Mouse (Mus musculus) c-Kit-positive CD71-negative TER-119-negative erythroid progenitor cells, embryonic 14.5 days (primary cell): ENCODE results near the gene Slc35b2.

ENCODE experiments used
- DNase-seq: peaks from one replicate; pipeline ENCODE4 v3.0.0-alpha.2; 2013; ENCODE audit warnings: low read depth

The Slc35b2 gene

DNA sequence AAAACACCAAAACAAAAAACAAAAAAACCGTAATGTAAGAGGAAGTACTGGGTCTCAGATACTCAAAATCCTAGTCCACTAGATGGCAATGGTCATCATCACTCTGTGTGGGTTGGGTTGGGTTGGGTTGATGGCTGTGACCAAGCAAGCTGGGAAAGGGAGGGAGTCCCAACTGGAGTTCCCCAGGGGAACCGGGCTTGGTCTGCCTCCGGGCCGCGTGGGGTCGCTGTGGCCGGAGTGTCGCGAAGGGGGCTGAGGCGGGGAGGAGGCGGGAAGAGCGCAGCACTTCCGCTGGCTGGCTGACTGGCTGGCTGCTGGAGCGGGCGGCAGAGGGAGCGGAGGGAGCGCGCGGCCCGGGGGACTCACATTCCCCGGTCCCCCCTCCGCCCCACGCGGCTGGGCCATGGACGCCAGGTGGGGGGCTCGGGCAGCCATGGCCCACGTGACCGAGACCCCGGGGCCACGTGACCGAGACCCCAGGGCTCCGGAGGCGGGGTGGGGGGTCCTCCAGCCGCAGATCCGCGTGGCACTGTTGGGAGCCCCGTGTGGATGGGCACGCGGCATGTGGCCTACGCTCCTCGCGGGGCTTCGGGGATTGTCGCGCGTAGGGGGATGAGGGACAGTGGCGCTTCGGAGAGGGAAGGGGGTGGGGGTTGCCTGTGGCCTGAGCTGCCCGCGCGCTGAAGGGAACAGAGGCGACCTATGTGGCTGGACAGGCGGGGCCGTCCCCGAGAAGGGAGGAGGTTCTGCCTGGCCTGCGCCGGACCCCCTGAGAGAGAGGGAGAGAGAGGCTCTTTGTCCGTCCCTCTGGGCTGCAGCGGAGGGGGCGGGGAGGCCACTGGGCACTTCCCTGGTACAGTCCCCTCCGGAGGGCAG, at the start of gene Slc35b2:
Gene Slc35b2 (plus strand): TSS at position 220 of the 876 bp plus-strand sequence.
- DNase-seq = peak; percentile 74

DNA sequence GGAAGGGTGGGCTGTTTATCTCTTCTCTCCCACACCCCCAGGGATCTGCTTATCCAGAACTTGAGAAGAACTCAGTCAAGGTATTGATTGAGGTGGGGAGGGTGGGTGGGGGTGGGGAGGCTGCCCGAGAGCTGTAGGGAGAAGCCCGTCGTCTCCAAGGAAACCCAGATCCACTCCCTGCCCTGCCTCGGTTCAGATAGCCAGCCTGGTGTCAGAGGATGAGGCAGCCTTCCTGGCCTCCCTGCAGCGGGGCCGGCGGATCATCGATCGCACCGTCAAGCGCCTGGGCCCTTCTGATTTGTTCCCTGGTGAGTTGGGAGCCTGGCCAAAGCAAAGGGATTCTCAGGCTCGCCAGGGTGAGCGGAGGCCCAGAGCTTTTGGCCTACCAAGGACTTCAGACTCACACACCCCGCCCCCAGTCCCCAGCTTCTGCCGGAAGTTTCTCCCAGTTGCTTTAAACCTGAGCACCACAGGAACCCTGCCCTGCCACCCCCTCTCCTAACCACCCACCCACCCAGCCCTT, 48.4 kb upstream of the Slc35b2 start:
- DNase-seq = no peak

DNA sequence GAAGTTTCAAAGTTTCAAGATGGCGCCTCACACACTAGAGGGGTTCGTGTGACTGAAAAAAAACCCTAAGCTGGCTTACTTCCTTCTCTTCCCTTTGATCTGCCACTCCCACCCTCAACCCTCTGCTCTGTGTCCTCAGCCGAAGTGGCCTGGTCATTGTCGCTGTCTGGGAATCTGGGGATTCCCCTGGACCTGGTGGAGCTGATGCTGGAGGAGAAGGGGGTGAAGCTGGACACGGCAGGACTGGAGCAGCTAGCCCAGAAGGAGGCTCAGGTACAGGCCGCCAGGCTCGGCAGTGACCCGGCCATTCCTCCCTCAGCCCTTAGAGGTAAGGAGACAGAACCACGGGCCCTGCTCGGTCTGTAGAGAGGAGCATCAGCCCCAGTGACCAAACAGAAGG, 47.9 kb upstream of the Slc35b2 start:
- no peak for DNase-seq

GRCm38 (mm10) chr17:45516488-45516887, 47.2 kb upstream of the Slc35b2 start:
- DNase-seq = peak; percentile 68

DNA sequence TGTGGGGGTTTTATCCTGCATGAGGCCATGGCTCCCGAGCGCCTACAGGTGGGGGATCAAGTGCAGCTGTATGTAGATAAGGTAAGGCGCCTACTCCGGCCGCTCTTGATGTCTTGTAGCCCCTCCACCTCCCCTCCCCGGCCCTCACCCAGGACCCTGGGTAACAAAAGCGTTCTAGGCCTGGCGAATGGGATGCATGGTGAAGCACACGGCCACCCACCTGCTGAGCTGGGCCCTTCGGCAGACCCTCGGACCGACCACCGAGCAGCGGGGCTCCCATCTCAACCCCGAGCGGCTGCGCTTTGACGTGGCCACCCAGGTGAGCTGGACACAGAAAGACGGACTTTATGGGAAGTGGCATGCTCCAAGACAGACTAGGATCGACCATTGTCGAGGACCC, 46.5 kb upstream of the Slc35b2 start:
- DNase-seq = no peak

DNA sequence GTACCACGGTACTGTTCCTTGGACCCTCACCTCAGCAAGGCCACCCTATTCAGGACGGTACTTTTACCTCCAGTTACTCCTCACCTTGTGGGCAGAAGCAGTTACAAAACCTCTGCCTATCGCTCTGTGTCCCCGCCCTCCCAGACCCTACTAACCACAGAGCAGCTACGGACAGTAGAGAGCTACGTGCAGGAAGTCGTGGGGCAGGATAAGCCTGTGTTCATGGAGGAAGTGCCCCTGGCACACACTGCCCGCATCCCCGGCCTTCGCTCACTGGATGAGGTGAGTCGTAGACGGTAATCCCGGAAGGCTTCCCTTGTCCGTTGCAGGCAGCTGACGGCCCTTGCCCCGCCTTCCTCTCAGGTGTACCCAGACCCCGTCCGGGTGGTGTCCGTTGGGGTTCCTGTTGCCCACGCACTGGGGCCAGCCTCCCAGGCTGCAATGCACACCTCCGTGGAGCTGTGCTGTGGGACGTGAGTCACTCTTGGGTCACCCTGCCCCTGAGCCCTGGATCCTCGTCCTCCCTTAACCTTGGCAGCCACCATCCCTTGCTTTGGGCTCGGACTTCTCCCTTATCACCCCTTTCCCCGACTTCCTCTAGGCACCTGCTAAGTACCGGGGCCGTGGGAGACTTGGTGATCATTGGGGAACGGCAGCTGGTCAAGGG, 46.0 kb upstream of the Slc35b2 start:
- DNase-seq = no peak

DNA sequence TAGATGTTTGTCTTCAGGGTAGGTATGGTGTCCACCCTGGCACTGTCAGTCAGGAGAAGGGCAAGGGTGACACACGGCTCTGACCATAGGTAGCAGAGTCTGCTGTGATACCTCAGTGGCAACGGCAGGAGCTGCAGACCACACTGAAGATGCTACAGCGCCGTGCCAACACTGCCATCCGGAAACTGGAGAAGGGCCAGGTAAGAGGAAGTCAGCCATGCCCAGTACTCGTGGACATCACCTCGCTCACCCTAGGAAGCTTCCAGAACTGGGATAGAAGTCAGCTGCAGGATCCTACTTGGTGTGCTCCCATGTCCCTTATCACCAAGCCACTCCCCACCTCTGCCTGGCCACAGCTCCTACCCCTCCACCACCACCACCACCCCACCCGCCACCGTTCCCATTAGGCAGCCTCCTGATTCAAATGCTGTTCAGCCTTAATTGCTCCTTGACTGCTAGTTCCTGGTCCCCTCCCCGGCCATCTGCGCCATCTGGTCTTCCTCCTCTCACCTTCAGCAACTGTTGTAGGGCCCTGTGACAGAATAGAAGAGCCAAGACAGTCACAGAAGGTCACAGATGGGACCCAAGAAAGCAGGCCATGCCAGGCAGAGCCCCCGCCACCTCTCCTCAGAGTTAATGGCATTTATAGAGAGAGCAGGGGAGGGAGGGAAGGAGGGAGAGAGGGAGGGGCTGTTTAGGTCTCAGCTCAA, 44.8 kb upstream of the Slc35b2 start:
- no peak for DNase-seq

DNA sequence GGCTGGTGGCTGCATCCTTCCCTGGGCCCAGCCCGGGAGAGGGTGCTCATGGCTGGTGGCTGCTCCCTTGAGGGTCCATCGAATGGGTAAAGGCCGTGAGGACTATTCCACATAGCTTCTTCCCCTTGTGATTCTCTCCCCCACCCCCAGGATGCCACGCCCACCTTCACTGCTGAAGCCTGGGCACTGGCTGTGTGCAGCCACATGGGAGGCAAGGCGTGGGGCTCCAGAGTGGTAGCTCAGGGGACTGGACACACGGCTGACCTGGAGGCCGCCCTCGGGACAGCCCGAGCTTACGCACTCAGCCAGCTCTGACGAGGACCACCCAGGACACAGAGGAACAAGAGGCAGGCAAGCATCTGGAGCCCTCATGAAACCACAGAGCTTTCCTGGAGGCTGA, 43.5 kb upstream of the Slc35b2 start:
- no peak for DNase-seq

DNA sequence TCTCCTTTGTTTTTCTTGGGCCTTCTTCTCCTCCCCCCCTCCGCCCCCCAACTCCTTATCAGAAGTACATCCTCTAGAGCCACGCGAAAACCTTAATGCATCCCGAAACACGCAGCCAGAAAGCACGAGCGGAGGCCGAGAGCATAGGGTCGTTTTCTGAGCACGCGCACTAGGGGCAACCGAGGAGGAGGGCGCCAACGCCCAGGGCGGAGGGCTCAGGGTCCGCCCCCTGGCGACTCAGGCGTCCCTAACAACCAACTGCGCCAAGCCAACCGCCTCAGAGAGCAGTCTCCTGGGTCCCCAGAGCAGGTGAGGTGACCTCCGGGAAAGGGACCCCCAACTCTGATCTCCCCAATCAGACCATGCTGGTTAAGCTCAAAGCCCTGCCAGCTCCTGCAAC, 40.4 kb upstream of the Slc35b2 start, which contains the start of gene Tcte1:
Gene Tcte1 (plus strand): TSS at position 172 of the 400 bp plus-strand sequence.
- DNase-seq = no peak

DNA sequence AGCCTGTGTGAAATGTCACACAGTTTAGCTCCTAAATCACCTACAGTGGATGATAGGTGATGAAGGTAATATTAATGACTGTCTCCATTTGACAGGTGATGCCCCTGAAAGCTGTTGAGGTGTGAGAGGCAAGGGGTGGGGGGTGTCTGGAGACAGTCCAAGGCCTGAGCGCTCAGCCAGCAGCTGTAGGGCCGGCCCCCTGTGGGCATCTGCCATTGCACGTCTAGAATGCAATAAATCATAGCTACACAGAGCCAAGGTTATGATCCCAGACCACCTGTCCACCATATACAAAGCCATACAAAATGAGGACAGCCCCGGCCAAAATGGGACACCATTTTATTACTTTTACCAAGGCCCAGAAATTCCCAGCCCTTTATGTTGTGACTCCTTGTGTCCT, 38.7 kb upstream of the Slc35b2 start:
- no peak for DNase-seq

GRCm38 (mm10) chr17:45526571-45526970, 37.1 kb upstream of the Slc35b2 start:
- no peak for DNase-seq

GRCm38 (mm10) chr17:45530346-45530782, 33.3 kb upstream of the Slc35b2 start:
- DNase-seq = no peak

- DNase-seq = no peak
Measured at GRCm38 (mm10) chr17:45532896-45533295, 30.8 kb upstream of the Slc35b2 start.

DNA sequence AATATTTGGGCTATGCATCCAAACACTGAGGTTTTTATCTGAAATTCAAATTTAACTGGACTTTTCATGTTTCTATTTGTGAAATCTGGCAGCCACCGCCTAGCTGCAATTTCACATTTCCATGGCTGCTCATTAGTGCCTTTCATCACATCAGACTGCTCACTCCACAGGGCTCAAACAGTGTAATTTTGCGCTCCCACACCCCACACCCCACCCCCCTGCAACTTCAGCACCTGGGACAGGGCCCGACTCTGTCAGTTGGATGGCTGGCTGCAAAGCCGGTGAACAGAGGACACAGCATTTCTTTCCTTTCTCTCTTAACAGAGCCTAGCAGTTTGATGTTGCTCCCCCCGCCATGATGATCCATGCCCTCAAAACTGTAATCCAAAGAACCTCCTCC, 27.4 kb upstream of the Slc35b2 start:
- DNase-seq = no peak

GRCm38 (mm10) chr17:45538394-45538793, 25.3 kb upstream of the Slc35b2 start:
- no peak for DNase-seq

- no peak for DNase-seq
Measured at GRCm38 (mm10) chr17:45539664-45540063, 24.0 kb upstream of the Slc35b2 start.

GRCm38 (mm10) chr17:45542129-45542528, 21.5 kb upstream of the Slc35b2 start:
- DNase-seq = no peak

DNA sequence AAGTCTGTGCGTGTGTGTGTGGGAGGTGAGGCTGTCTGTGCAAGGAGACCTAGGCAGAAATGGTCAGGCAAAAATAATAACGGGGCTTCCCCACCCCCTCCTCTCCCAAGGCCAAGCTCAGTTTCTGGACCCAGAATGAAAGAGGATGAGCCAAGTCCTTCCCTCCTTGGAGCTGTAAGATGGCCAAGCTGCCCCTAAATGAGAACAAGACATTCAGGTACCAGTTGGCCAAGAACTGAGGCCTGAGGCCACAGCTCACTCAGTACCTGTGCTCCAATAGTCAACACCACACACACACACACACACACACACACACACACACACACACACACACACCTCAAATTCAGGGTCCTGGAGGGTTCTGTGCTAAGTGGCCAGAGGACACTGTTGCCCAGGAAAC, 21.0 kb upstream of the Slc35b2 start:
- DNase-seq = no peak

DNA sequence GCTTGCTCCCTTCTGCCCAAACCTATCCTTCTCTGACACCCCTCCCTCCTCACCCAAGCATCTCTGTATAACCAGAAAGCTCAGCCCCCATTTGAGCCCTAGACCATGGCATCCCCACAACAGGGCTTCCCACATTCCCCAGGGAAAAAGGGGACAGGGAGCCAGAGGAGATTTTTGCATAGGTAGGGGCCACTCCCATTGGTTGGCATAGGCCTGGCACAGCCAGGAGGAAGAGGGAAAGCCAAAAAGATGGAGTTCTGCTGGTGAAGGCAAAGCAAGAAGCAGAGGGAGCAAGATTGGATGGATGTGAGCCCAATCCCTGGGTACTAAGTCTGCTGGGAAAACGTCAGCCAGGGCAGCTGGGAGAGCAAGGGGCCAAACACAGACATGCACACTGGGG, 20.6 kb upstream of the Slc35b2 start:
- no peak for DNase-seq

DNA sequence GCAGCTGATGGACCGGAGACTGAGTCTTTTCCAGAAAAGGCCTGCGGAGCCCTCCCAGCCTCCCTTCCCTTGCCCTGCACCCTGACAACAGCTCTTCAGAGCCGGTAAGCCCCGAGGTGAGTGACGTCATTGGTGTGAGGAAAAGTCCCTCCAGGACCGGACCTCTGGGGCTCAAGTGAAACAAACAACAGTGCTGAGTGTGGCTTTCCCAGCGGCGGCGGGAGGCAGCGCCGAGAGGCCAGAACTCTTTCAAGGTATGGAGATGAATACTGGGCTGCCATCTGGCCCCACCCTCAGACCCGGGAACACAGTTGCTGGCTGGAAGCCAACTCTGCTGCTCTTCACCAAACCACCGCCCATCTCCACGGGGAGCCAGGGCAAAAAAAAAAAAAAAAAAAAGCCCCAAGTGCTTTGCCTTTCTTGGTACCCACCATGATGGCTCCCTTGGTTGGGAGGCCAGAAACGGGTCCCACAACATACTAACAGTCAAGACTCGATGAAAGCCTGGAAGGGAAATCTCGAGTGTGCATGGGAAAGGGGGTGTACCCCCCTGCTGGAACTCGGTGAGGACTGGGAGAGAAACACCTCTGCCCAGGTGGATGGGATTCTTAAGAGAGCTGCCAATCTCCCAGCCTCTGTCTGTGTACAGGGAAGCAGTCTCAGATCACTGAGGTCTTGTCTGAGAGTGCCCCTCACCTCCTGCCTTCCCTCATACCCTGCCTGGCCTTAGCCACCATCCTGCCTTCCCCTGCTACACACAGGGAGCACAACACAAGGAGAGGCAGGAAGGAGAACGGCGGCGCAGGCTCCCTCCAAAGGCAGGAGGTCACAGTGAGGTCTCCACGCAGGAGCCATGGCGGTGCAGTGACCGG, 19.4 kb upstream of the Slc35b2 start:
- no peak for DNase-seq

DNA sequence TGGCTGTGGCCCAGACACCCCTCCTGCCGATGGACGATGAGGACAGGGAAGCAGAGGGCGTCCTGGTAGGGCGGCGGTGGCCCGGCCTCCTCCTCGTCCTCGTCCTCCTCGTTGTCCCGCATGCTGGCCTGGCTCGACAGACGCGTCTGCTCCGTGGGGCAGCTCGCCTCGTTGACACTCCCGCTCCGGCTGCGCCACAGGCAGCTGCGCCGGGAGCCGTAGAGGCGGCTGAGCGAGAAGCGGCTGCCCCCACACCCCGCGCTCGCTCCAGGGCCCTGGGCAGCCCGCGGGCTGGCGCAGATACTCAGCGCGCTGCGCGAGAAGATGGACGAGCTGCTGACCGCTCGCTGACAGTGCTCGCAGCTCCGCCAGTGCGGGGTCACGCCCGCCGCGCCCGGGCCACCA, 18.8 kb upstream of the Slc35b2 start:
- DNase-seq = no peak
